Mouse (Mus musculus) adrenal gland, adult 8-10 months (tissue): ENCODE measurements around the gene Cfap54. TPM values are rescaled to one million over a fixed set of nuclear protein-coding genes. Genes with fewer than 3 reads are reported as not detected.
A peak's percentile ranks its signal among the peaks of the same experiment; 100 is the strongest.

Source experiments
- DNase-seq: peaks from one replicate; pipeline ENCODE4 v3.0.0; 2022
- total RNA-seq, 4 experiments: library from RNA; stranded (reverse); gene quantifications; 2 replicates each; pipeline ENCODE4 v1.2.4; 2022

Cfap54 gene
- total RNA-seq, 4 experiments from 2014 or later = 4.0 to 6.1 (median 5.1) TPM

DNA sequence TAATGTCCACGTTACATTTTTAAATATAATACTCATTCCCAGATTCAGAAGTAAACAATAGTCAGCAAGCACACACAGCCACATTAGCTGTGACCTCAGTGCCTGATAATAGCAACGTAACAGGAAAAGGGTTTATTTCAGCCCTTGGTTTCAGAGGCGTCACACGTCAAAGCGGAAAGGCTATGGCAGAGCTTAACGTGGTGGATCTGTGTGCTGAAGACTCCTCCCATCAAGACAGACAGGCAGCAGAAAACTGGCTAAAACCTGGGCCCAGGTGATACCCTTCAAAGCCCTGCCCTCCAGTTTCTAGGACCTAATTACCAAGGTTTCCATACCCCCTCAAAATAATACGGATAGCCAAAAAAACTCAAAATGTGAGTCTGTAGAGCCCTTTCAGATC lies 16.0 kb upstream of the Cfap54 start:
- DNase-seq = no peak

DNA sequence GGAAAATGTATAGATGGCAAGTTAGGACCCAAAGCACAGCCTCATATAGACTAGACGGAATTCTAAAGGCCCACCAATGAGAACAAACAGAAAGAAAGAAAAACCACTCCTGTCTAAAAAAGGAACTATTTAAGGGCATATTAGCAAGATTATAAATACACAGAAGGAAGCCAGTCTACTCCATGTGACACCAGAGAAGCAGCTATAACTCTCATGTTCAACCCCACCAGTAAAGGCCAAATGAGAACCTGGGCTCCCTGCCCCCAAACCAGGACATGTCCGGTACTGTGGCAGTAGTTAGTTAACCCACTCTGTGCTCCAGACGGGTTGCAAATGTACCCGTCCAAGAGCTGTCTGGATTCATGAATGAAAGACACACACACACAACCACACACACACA lies 14.4 kb upstream of the Cfap54 start:
- no peak for DNase-seq

DNA sequence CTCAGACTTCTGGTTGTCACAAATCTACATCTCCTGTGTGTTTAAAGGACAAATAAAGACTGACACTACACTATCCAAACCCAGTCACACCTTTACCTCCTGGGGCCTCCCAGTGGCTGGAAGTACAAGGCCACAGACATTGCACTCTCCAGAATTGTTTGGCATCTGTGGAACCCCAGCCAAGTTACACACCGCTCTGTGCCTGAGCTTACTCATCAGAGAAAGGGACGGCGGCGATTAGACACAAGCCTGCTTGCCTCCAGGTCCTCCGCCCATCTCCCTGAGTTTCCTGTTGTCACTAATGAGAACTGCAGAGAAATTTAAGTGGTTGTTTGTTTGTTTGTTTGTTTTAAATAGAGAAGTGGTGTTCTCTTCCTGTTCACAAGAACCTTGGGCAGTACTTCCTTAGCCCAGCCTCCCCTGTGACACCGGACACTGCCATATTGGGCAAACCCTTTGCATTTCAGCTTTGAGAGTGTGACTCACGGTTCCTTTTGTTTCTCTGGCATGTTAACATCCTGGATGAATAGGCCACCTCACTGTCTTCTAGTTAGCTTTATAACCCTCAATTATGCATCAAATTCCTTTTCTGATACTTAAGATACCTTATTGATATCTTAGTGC lies 13.7 kb upstream of the Cfap54 start:
- DNase-seq = no peak

DNA sequence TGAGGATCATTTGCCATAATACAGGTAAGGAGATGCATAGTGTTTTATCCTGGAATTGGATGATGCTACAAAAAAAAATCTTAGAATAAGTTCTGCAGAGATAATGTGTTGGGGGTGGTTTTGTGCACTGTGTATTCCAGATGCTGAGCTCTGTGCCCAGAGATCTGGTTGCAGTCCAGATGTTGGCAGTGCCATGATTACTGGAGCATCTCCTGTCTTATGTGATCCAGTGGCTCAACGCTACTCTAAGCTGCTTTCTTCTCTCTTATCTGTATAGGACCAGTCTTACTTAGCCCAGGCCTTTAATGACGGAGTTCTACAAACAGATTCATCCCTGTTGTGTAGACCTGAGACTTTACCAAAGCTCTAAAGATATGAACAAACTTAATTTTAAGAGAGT lies 10.5 kb upstream of the Cfap54 start:
- no peak for DNase-seq

DNA sequence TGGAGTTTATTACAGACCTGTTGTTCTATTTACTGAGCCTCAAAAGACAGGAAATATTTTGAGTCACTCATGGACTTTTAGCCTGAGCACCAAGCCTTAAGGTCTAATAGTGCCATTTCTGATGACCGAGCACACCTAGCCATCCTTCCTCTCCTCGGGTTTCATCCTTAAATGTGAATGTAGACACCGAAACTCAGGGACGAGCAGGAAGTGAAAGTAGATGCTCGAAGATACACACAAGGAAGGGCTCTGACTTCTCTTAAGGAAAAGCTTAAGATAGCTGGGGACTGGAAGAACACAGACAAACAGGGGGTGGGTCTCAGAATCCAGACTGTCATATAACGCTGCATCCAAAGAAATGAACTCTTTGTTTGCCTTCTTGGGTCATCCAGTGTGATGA lies 8.8 kb upstream of the Cfap54 start:
- no peak for DNase-seq

DNA sequence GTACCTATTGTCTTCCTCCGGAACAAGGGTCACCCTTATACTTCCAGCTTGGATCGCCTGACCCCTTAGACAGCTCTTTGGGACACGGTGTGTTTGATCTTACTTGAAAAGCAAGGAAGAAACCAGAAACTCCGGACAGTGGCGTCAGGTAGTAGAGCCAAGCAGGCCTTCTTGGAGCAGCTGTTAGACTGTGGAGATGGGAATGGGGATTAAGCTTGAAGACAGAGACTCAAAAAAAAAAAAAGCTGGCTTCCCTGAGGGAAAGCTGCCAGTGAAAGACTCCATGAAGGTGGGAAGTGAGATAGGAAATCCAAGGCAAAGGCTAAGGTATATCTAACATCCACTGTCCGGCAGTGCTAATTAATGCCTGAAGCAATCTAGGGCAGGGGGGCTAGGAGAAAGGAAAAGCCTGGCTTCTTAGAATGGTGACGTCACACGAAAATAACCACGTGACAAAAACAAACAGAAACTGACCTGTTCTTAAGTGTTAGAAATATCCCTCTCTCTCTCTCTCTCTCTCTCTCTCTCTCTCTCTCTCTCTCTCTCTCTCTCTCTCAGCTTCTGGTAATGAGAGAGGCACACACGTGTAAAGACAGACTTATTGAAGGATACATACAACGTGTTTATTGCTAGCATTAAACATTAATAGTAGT lies 7.1 kb upstream of the Cfap54 start:
- no peak for DNase-seq

DNA sequence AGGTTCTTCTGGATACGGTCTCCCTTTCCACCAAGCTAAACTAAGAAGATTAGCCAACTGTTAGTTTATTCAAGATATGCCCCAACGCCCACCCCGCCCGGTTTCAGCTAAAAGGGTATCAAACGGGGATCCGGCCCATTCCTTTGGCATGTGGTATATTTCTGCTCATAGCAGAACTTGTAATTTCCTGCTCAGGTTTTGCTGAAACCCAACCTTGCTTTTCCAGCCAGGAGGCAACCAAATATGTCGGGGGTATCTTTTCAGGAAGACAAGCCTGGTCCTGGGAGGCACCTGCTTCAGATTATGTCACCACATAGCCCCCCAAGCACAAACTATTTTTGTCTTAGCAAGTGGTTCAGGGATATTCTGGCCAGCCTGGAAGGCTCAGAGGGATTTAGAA lies 6.1 kb upstream of the Cfap54 start:
- no peak for DNase-seq

DNA sequence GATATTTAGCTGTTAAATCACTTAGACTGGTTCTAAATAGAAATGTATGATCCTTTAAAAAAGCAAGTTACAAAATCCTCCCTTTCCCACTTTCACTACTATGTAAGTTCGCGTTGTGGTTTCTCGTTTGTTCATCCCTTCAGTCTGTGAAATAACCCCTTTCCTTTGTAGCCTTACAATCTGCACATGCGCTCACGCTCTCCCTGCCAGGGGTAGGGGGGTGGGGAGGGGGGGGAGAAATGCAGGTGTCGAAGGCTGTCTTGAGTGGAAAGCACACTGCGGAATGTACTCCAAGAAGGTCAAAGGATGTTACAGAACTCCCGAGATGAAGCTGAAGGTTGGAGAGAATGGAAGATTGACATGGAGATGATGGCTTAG lies 2.5 kb upstream of the Cfap54 start:
- no peak for DNase-seq

DNA sequence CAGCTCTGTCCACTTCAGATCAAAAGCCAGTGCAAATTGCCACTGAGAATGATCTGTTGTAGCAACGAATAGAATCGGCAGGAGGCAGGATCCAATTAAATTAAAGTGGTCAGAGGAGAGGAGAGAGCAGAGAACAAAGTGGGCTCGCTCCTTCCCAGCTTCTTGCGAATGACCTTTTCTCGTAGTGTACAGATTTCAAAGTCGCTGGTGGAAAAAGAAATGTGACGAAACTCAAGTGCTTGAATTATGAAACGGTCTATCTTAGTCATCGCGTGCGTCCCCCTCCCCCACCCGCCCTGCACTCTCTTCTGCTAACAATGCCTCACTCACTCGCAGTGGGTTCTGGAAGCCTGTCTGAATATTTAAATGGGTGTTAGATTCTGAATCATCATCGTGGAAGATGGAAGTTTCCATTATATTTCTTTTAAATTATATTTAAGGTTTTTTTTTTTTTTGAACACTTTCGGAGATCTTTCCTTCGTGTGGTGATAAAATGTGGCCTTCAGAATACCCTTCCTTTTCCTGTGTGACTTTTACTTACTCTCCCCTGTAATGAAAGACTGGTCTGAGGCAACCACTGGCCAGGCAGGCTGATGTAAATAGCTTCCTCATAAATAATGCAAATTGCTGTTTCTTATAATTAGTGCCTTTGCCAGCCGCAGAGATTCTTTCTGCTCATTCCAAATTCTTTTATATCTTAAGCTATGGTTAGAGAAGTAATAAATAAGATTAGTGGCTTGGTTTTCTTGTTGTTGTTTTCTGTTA lies 2.0 kb upstream of the Cfap54 start:
- DNase-seq = no peak

DNA sequence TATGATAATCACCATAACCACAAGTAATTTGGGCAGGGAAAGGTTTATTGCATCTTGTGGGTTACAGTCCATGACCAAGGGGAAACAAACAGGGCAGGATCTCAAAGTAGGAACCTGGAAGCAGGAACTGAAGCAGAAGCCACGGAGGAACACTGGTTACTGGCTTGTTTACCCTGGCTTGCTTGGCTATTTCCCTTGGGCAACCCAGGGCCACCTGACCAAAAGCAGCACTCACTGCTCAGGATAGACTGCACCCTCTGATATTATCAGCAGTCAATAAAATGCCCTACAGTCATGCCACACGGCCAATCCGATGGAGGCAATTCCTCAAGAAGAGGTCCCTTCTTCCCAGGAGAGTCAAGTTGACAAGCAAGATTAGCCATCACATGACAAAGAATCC lies 1.9 kb downstream of the Cfap54 start:
- no peak for DNase-seq

DNA sequence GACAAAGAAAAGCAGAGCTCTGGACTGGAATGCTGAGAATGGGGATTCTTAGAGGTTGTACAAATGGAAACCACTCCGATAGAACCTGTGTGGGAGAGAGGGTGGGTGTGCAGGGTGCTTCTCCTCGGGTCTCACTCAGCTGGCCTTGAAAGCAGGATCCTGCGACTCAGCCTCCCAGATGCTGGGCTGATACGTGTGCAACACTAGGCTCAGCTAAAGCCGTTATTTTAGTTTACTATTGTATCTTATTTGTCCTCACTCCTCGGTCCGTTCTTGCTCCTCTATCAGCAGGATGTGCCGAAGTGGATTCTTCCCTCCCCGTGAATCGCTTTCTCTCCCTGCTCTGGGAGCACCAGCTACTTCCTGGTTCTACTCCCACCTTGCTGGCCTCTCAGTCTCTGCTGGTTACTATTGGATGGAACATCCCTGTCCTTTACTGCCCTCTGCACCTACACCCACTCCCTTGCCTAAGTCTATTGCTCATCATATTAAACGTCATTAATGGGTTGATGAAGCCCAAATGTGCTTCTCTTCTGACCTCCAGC lies 3.4 kb downstream of the Cfap54 start:
- no peak for DNase-seq

DNA sequence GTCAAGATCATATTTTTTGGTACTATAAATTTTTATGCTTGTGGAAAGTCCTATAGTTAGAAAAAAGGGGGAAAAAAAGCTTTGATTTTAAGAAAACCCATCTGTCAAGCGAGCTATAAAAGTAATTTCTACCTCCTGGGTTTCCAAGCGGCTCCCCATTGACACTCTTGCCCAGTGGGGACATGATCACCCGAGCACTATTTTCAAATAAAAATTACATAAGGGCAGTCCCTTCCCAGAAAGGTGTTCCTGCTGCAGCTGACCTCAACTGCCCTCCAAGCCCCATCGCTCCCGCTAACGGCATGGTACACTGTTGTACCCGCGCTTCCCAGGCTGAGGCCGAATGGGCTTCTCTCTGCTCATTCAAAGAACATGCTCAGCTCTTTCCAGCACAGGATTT lies 5.0 kb downstream of the Cfap54 start:
- DNase-seq = no peak

DNA sequence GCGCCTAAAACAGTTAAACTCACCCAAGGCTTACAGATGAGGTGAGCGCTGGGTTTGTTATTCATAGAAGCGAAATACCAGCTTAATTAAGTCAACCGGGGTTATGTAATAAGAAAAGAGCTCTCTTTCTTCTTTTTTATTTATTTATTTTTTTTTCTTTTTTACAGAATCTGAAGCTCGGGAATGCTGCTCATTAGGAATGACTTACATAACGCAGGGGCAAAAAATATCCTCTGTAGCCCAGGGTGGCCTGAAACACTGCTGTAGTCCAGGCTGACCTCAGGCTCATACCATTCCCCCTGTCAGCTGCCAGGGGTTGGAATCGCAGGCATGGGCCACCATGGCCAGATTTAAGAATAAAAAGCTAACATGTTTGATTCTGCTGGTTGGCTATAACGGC lies 5.6 kb downstream of the Cfap54 start:
- DNase-seq = no peak

DNA sequence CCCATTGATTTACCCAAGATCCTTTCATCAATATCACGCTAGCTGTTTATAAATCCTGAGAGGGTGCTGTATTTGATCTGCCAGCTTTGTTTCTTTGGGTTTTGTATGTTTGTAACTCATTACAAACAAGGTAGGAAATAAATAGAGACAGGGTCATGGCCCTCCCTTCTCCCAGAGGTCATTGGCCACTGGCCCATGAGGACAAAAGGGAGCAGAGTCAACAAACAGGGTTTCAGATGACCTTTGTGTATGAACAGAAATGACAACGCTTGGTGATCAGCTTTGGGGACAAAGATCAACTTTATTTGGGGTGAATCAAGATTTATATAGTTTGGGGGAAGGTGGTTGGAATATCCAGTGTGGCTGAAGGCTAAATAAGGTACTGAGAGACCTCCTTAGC lies 8.6 kb downstream of the Cfap54 start:
- DNase-seq = no peak

DNA sequence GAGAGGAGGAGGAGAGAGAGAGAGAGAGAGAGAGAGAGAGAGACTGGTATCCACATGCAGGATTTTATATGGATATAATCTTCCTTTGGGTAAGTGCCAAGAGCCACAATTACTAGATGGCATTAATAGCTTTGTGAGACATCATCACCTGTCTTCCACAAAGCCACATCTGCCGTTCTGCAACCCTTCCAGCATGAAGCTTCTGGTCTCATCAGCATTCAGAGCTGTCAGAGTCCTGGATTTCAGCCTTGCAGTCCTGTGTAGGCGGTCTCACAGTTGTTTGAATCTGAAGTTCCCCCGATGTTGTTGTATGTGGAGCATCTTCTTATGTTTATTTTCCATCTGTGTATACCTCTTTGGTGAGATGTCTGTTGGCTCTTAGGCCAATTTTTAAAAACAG lies 9.7 kb downstream of the Cfap54 start:
- no peak for DNase-seq

DNA sequence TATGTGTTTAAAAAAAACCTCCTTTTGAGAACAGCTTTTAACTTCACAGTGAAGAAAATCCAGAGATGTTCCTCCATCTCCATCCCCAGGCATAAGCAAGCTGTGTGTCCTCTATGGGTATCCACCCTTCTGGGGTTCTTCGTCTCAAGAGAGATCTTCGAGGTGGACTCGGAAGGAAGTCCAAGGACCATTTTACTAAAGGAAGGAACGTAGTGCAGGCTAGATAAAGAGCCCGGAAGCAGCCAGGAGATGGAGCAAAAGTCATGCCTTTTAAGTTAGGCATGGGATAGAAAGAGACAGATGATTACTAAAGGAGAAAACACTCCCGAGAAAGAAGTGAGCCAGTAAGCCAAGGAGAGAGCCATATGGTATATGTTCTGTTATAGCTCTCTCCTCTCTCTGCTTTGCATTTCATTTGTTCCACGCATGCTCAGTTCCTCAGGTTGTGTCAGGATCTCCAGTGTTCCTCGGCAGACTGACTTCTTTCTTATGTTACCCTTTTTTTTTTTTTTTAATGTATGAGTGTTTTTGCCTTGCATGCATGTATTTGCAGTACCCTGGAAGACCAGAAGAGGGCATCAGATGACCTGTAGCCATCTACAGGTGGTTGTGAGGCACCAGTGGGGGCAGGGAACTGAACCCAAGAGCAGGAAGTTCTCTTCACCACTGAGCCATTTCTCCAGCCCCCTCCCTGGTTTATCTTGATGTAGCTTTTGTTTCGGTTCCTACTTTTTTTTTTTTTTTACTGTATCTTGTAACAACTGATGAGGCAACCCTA lies 11.1 kb downstream of the Cfap54 start:
- peak; percentile 36 for DNase-seq

DNA sequence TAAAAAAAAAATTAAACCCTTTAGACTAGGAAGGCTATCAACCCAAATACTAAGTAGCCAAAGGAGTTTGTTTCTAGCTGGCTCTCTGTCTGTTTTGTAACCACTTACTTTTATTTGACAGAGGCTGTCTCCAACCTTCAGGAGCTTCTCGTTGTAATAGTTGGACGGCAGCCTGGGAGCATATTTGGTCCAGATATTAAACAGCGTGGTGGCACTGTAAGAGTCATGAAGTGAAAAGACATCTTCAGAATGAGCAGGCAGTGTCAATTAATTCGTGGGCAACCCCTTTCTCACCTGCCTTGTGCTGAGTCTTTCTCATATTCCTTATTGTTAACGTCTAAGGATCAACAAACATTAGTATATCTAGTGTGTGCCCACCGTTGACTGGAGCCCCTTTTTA lies 11.7 kb downstream of the Cfap54 start:
- DNase-seq = no peak

DNA sequence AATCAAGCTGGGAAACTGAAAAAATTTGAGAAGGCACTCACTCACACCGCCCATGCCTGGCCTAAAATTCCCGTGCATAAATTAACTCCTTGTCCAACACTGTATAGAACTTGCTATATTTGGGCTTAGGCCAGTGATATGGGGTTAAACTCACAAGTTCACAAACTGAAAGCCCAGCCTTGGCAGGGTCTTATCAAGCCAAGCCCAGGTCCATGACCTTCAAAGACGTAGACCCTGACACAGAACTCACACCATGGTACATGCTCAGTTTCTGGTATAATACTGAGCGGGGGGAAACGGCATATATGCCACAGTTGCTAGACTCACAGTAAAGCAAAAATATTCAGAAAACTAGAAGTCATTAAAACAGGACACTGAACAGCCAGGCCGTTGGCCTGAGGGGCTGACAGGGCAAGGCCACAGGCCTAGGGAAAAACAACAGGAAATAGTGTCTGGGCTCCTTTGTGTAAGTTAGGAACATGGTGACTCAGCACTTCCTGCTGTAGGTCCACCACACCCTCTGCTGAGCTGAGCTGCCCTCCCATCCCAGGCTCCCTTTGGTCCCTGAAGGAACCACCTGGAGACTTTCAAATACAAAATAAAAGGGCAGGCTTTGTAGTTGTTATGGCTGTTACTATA lies 12.3 kb downstream of the Cfap54 start:
- DNase-seq = no peak

DNA sequence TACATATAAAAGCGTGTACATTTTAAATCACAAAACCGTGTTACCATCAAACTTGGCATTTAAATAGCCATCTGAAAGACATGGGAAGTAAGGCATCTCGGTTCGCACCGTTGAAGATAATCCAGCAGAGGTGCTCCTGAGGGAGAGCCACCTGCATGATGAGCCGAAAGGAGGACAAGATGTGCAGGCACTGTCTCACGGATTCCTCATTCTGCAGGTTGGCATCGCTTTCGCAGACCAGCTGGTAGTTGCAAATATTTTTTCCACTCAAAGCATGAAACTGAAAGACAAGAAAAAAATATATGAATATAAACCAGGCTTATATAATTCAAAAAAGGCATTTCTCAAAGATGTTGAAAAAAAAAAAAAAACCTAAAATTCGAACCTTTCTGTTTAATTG lies 16.4 kb downstream of the Cfap54 start:
- DNase-seq = no peak

DNA sequence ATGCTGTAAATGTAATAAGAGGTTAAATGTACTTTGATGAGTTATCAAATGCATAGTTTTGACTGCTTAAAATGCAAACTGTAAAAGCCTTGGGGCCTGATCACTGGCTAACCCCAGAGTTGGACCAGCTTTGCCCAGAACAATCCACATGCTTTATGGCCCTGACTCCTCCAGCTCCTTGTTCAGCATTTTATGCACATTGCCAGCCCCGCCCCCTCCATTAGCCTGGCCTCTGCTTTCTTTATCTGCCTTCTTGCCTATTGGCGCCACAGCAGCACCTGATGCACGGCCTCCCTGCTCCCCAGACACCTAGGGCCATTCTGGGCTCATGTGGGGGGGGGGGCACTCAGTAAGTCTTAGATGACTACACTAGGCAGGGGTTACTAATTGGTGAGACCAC lies 17.8 kb downstream of the Cfap54 start:
- DNase-seq = no peak

DNA sequence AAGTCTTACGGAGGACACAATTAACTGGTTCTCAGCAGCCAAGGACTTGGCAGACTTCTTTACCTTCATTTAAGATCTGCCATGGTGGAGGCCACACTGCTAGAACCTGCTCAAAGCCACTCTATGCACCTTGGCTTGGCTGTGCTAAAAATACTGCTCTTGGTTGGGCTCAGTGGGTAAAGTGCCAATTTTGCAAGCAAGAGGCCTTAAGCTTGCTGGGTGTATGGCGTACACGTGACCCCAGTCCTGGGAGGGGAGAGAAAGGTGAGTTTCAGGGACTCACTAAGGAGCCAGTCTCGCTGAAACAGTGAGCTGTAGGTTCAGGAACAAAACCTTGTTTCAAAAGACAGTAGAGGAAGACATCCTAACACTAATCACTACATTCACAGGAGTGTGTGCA lies 19.0 kb downstream of the Cfap54 start:
- no peak for DNase-seq

DNA sequence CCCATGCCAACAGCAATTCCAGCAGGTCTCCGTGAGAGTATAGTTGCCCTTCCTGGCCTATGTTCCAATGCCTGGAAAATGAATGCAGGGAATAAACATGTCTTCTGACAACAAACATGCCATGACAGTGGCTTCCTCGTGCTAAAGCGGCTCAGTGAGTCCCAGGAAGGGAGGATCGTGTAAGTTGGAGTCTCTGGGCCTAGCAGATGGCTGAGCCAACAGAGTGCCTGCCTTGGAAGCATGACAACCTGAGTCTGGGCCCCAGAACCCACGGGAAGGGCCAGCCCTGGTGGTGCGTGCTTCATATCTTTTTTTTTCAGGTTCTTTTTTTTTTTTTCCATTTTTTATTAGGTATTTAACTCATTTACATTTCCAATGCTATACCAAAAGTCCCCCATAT lies 27.6 kb downstream of the Cfap54 start:
- DNase-seq = no peak

DNA sequence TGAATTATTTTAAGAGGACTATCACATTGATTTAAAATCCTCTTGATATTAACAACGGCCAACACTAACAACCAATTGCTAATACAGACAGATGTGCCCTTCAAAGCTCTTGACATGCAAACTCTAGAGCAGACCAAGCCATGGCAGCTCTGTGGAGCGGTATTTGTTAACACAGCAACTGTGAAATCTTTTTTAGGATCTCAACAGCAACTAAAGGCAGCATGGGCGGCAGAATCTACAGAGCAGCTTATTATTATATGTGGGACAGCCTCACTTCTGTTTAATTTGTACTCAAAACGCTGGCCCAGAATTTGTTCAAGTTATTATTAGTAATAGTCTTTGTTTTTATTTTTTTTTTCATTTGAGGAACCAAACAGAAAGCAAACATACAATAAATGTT lies 28.1 kb downstream of the Cfap54 start:
- no peak for DNase-seq
